Comparison of ENCODE assay signal across 28 mouse cellular contexts in genomic region chr2:73267818-73268217, GRCm38 (mm10). TPM values are rescaled to one million over a fixed set of nuclear protein-coding genes. Genes with fewer than 3 reads are reported as not detected.
A peak's percentile ranks its signal among the peaks of the same experiment; 100 is the strongest.
DNase-seq lines count a peak whose midpoint lies in the region; ATAC-seq and TF ChIP-seq lines count a peak whose summit lies in the region.
"Had no signal": no experiment of that assay in that cellular context is flagged by ENCODE, and none has a peak within 500 bp of the region (broad histone marks: within the 10 kb centered on the region; RNA-seq: fewer than 3 reads in every experiment).

No protein-coding gene starts in this region.

- no peaks in the 10 kb centered on the region for H3K36me3 ChIP-seq in intestine, embryonic 14.5 days (ENCODE audit: control insufficient read depth, insufficient read depth, low read length)
- no peaks in the 10 kb centered on the region for H3K36me3 ChIP-seq in intestine, postnatal 0 days (ENCODE audit: control insufficient read depth, insufficient read depth)
- H3K36me3 ChIP-seq in embryonic facial prominence, embryonic 13.5 days, result no peaks in the 10 kb centered on the region
- H3K36me3 ChIP-seq: heart, embryonic 13.5 days; kidney, embryonic 15.5 days; limb, embryonic 13.5 days; liver, embryonic 12.5 days; midbrain, embryonic 10.5 days; neural tube, embryonic 13.5 days had no signal

- 4% methylated on average over 4 of the region's 4 CpGs for WGBS in intestine, embryonic 14.5 days
- WGBS in intestine, postnatal 0 days, result 5% methylated on average over 4 of the region's 4 CpGs
- 4% methylated on average over 4 of the region's 4 CpGs for WGBS in embryonic facial prominence, embryonic 13.5 days

- no peak overlapping the region for H3K4me2 ChIP-seq in intestine, embryonic 14.5 days (ENCODE audit: low read length)
- H3K4me2 ChIP-seq in intestine, postnatal 0 days (replicated peaks; ENCODE audit: low read depth), result no peak overlapping the region
- peak overlapping the region; percentile 37; the same call in 1 of the 2 replicates for H3K4me2 ChIP-seq in embryonic facial prominence, embryonic 13.5 days
- H3K4me2 ChIP-seq: heart, embryonic 13.5 days; hindbrain, embryonic 14.5 days; kidney, embryonic 15.5 days; liver, embryonic 12.5 days; neural tube, embryonic 13.5 days had no signal

- H3K27ac ChIP-seq in intestine, embryonic 14.5 days (ENCODE audit: low read depth), result no peak overlapping the region
- H3K27ac ChIP-seq in intestine, postnatal 0 days (ENCODE audit: low read depth, low read length), result no peak overlapping the region
- H3K27ac ChIP-seq in embryonic facial prominence, embryonic 13.5 days, result no peak overlapping the region
- H3K27ac ChIP-seq: heart, adult 2 months; heart, embryonic 13.5 days; hindbrain, embryonic 14.5 days; kidney, embryonic 15.5 days; limb, embryonic 13.5 days; liver, embryonic 12.5 days; midbrain, embryonic 10.5 days; neural tube, embryonic 13.5 days; stomach, postnatal 0 days had no signal

- TF ChIP-seq CTCF in intestine, postnatal 0 days (IDR thresholded peaks at IDR 0.05; ENCODE audit: low read depth), result no peak

- peaks cover 26% of the 10 kb centered on the region for H3K4me1 ChIP-seq in intestine, embryonic 14.5 days (replicated peaks; ENCODE audit: control insufficient read depth, insufficient read depth, low read length)
- H3K4me1 ChIP-seq in intestine, postnatal 0 days (replicated peaks; ENCODE audit: control insufficient read depth, insufficient read depth, low read length), result peaks cover 14% of the 10 kb centered on the region; the same call in 1 of the 2 replicates
- peaks cover 55% of the 10 kb centered on the region for H3K4me1 ChIP-seq in embryonic facial prominence, embryonic 13.5 days

- H3K9ac ChIP-seq in intestine, embryonic 14.5 days (ENCODE audit: low read length), result no peak overlapping the region
- H3K9ac ChIP-seq in intestine, postnatal 0 days (ENCODE audit: low read depth, low read length), result no peak overlapping the region
- H3K9ac ChIP-seq in embryonic facial prominence, embryonic 13.5 days, result no peak overlapping the region
- H3K9ac ChIP-seq: heart, embryonic 13.5 days; hindbrain, embryonic 14.5 days; kidney, embryonic 15.5 days; limb, embryonic 13.5 days; liver, embryonic 12.5 days; neural tube, embryonic 13.5 days had no signal

- H3K27me3 ChIP-seq in intestine, embryonic 14.5 days (replicated peaks; ENCODE audit: control insufficient read depth, insufficient read depth, low read length), result peaks cover 97% of the 10 kb centered on the region
- H3K27me3 ChIP-seq in intestine, postnatal 0 days (replicated peaks; ENCODE audit: control insufficient read depth, insufficient read depth, low read length), result peaks cover 88% of the 10 kb centered on the region
- peaks cover 92% of the 10 kb centered on the region for H3K27me3 ChIP-seq in embryonic facial prominence, embryonic 13.5 days

- H3K9me3 ChIP-seq in intestine, embryonic 14.5 days (ENCODE audit: control insufficient read depth, low read length), result no peaks in the 10 kb centered on the region
- no peaks in the 10 kb centered on the region for H3K9me3 ChIP-seq in intestine, postnatal 0 days (ENCODE audit: control insufficient read depth)
- H3K9me3 ChIP-seq in embryonic facial prominence, embryonic 13.5 days, result no peaks in the 10 kb centered on the region
- H3K9me3 ChIP-seq: heart, embryonic 13.5 days; kidney, embryonic 15.5 days; limb, embryonic 13.5 days; liver, embryonic 12.5 days; midbrain, embryonic 10.5 days; neural tube, embryonic 13.5 days had no signal

- ATAC-seq in intestine, embryonic 14.5 days (replicated peaks; ENCODE audit: low FRiP score, low TSS enrichment, low read depth), result no peak
- no peak for ATAC-seq in intestine, postnatal 0 days
- ATAC-seq in embryonic facial prominence, embryonic 13.5 days (ENCODE audit: insufficient number of reproducible peaks, insufficient read depth, low FRiP score, low TSS enrichment, low read depth), result no peak
- no peak for ATAC-seq in monocyte, adult 5-6 weeks (replicated peaks; ENCODE audit: insufficient number of reproducible peaks, low FRiP score, low TSS enrichment, poor library complexity, severe bottlenecking)
- ATAC-seq: intestine, embryonic 16.5 days; liver, embryonic 12.5 days had no signal

- peak; percentile 10 for DNase-seq in embryo, embryonic 9.5 days (ENCODE audit: extremely low spot score)
- no peak for DNase-seq in embryo, embryonic 10 days (ENCODE audit: low spot score)
- peak; percentile 56 for DNase-seq in intestine, embryonic 14.5 days (ENCODE audit: low spot score)
- DNase-seq in induced T-regulatory cell, adult 2 months (ENCODE audit: low read depth), result peak; percentile 15
- DNase-seq: adrenal gland, postnatal 10 days; cerebellum, adult 8-10 months; gastrocnemius, postnatal 25 days; heart, adult 2 months; kidney, postnatal 36 days; layer of hippocampus, postnatal 36 days; lung, adult 18-20 months; lung, postnatal 10 days; right cerebral cortex, postnatal 14 days; thymus, adult 2 months; thymus, postnatal 4 days had no signal

- H3K4me3 ChIP-seq in intestine, embryonic 14.5 days (ENCODE audit: low read depth, low read length), result no peak overlapping the region
- H3K4me3 ChIP-seq in intestine, postnatal 0 days (ENCODE audit: low read depth, low read length), result no peak overlapping the region
- H3K4me3 ChIP-seq in embryonic facial prominence, embryonic 13.5 days, result no peak overlapping the region
- H3K4me3 ChIP-seq: heart, adult 2 months; heart, embryonic 13.5 days; kidney, embryonic 15.5 days; limb, embryonic 13.5 days; liver, embryonic 12.5 days; midbrain, embryonic 10.5 days; neural tube, embryonic 13.5 days had no signal

RNA-seq across cellular contexts. Expression of gene Sp9, which starts 3.9 kb away (rescaled TPM):
- polyA plus RNA-seq in intestine, embryonic 14.5 days (2014; fragmentation: Nextera tagmentation; extraction: Ambion mirVana), result not detected in 2 replicates
- not detected in 2 replicates for polyA plus RNA-seq in intestine, postnatal 0 days (2015; fragmentation: Nextera tagmentation; extraction: Ambion mirVana)
- 2.5 and 3.7 TPM in 2 replicates for polyA plus RNA-seq in embryonic facial prominence, embryonic 13.5 days (2015; fragmentation: Nextera tagmentation; extraction: Ambion mirVana)
- not detected in 3 replicates for total RNA-seq in monocyte, adult 5-6 weeks (2017)
- total RNA-seq: adrenal gland, postnatal 10 days; gastrocnemius, postnatal 25 days; heart, adult 2 months; heart, postnatal 14 days had no signal
- polyA plus RNA-seq: heart, adult 2 months; heart, embryonic 13.5 days; intestine, embryonic 16.5 days; liver, embryonic 12.5 days; stomach, postnatal 0 days; thymus, adult 2 months had no signal

RNA-seq across cellular contexts. Expression of gene Scrn3, which starts 44.6 kb away (rescaled TPM):
- 12.2 and 12.6 TPM in 2 replicates for polyA plus RNA-seq in intestine, embryonic 14.5 days (2014; fragmentation: Nextera tagmentation; extraction: Ambion mirVana)
- polyA plus RNA-seq in intestine, postnatal 0 days (2015; fragmentation: Nextera tagmentation; extraction: Ambion mirVana), result 7.8 and 8.7 TPM in 2 replicates
- polyA plus RNA-seq in embryonic facial prominence, embryonic 13.5 days (2015; fragmentation: Nextera tagmentation; extraction: Ambion mirVana), result 15.0 and 17.5 TPM in 2 replicates
- 6.3 to 13.4 TPM (median 10.3 TPM) in 3 replicates for total RNA-seq in monocyte, adult 5-6 weeks (2017)

RNA-seq across cellular contexts. Expression of gene Cir1, which starts 44.7 kb away (rescaled TPM):
- polyA plus RNA-seq in intestine, embryonic 14.5 days (2014; fragmentation: Nextera tagmentation; extraction: Ambion mirVana), result 22.3 and 24.5 TPM in 2 replicates
- 17.1 and 19.9 TPM in 2 replicates for polyA plus RNA-seq in intestine, postnatal 0 days (2015; fragmentation: Nextera tagmentation; extraction: Ambion mirVana)
- polyA plus RNA-seq in embryonic facial prominence, embryonic 13.5 days (2015; fragmentation: Nextera tagmentation; extraction: Ambion mirVana), result 34.7 and 35.4 TPM in 2 replicates
- 25.7 to 34.2 TPM (median 30.7 TPM) in 3 replicates for total RNA-seq in monocyte, adult 5-6 weeks (2017)

RNA-seq across cellular contexts. Expression of gene Ola1, which starts 49.1 kb away (rescaled TPM):
- 92.0 and 94.6 TPM in 2 replicates for polyA plus RNA-seq in intestine, embryonic 14.5 days (2014; fragmentation: Nextera tagmentation; extraction: Ambion mirVana)
- polyA plus RNA-seq in intestine, postnatal 0 days (2015; fragmentation: Nextera tagmentation; extraction: Ambion mirVana), result 42.3 and 43.3 TPM in 2 replicates
- 108 and 118 TPM in 2 replicates for polyA plus RNA-seq in embryonic facial prominence, embryonic 13.5 days (2015; fragmentation: Nextera tagmentation; extraction: Ambion mirVana)
- total RNA-seq in monocyte, adult 5-6 weeks (2017), result 50.7 to 73.3 TPM (median 66.3 TPM) in 3 replicates
